Mouse (Mus musculus): Measurements from ENCODE around the gene Tsen2. TPM values are rescaled to one million over a fixed set of nuclear protein-coding genes. Genes with fewer than 3 reads are reported as not detected.
A peak's percentile ranks its signal among the peaks of the same experiment; 100 is the strongest.

The Tsen2 gene
- polyA plus RNA-seq, 1 experiment = 1.4 TPM

GRCm38 (mm10) chr6:115593252-115593651, 48.8 kb downstream of the Tsen2 start:
- TF ChIP-seq POLR2A (IDR thresholded peaks at IDR 0.05; ENCODE audit: low read depth, low read length) = no peak
- no peak for TF ChIP-seq CTCF (IDR thresholded peaks at IDR 0.05; ENCODE audit: extremely low read depth, insufficient read length, insufficient replicate concordance, low read depth, low read length)
- no peaks in the 10 kb centered on the region for H3K27me3 ChIP-seq (ENCODE audit: control insufficient read depth, insufficient read depth, low read length)
- no peak overlapping the region for H3K27ac ChIP-seq (ENCODE audit: insufficient read depth, low read depth, low read length)
- H3K4me1 ChIP-seq (ENCODE audit: control insufficient read depth, insufficient read depth, insufficient read length, low read length) = peaks cover 9% of the 10 kb centered on the region; the same call in 1 of the 2 replicates
- WGBS = 79% methylated on average over 4 of the region's 4 CpGs
- H3K4me3 ChIP-seq (ENCODE audit: low read depth, low read length) = no peak overlapping the region
- 0 out of 2 replicates have a peak, but pooled peaks cover 6% of the 10 kb centered on the region for H3K36me3 ChIP-seq (ENCODE audit: control insufficient read depth, insufficient read depth, low read length)

- 64% methylated on average over 3 of the region's 3 CpGs for WGBS
- H3K27ac ChIP-seq (ENCODE audit: insufficient read depth, low read depth, low read length) = no peak overlapping the region
- peaks cover 11% of the 10 kb centered on the region; the same call in 1 of the 2 replicates for H3K4me1 ChIP-seq (ENCODE audit: control insufficient read depth, insufficient read depth, insufficient read length, low read length)
- no peak for TF ChIP-seq CTCF (IDR thresholded peaks at IDR 0.05; ENCODE audit: extremely low read depth, insufficient read length, insufficient replicate concordance, low read depth, low read length)
- no peak for TF ChIP-seq POLR2A (IDR thresholded peaks at IDR 0.05; ENCODE audit: low read depth, low read length)
- no peaks in the 10 kb centered on the region for H3K27me3 ChIP-seq (ENCODE audit: control insufficient read depth, insufficient read depth, low read length)
- no peaks in the 10 kb centered on the region for H3K36me3 ChIP-seq (ENCODE audit: control insufficient read depth, insufficient read depth, low read length)
- no peak overlapping the region for H3K4me3 ChIP-seq (ENCODE audit: low read depth, low read length)
Observed at GRCm38 (mm10) chr6:115594463-115594862, 50.0 kb downstream of the Tsen2 start.

GRCm38 (mm10) chr6:115595667-115596066, 51.2 kb downstream of the Tsen2 start:
- peaks cover 7% of the 10 kb centered on the region; the same call in 1 of the 2 replicates for H3K4me1 ChIP-seq (ENCODE audit: control insufficient read depth, insufficient read depth, insufficient read length, low read length)
- no peak overlapping the region for H3K4me3 ChIP-seq (ENCODE audit: low read depth, low read length)
- TF ChIP-seq POLR2A (IDR thresholded peaks at IDR 0.05; ENCODE audit: low read depth, low read length) (no peak), CTCF (IDR thresholded peaks at IDR 0.05; ENCODE audit: extremely low read depth, insufficient read length, insufficient replicate concordance, low read depth, low read length) (no peak)
- WGBS = 64% methylated on average over 3 of the region's 3 CpGs
- no peak overlapping the region for H3K27ac ChIP-seq (ENCODE audit: insufficient read depth, low read depth, low read length)
- H3K27me3 ChIP-seq (ENCODE audit: control insufficient read depth, insufficient read depth, low read length) = no peaks in the 10 kb centered on the region
- no peaks in the 10 kb centered on the region for H3K36me3 ChIP-seq (ENCODE audit: control insufficient read depth, insufficient read depth, low read length)

GRCm38 (mm10) chr6:115601322-115601714, 56.9 kb downstream of the Tsen2 start:
- Histone ChIP-seq H3K27me3 (ENCODE audit: control insufficient read depth, insufficient read depth, low read length) (no peaks in the 10 kb centered on the region), H3K4me1 (ENCODE audit: control insufficient read depth, insufficient read depth, insufficient read length, low read length) (peaks cover 6% of the 10 kb centered on the region; the same call in 1 of the 2 replicates), H3K36me3 (ENCODE audit: control insufficient read depth, insufficient read depth, low read length) (no peaks in the 10 kb centered on the region; the same call in 1 of the 2 replicates), H3K4me3 (ENCODE audit: low read depth, low read length) (no peak overlapping the region), H3K27ac (ENCODE audit: insufficient read depth, low read depth, low read length) (no peak overlapping the region)
- WGBS = 65% methylated on average over 4 of the region's 4 CpGs
- TF ChIP-seq POLR2A (IDR thresholded peaks at IDR 0.05; ENCODE audit: low read depth, low read length) = no peak
- no peak for TF ChIP-seq CTCF (IDR thresholded peaks at IDR 0.05; ENCODE audit: extremely low read depth, insufficient read length, insufficient replicate concordance, low read depth, low read length)

GRCm38 (mm10) chr6:115601715-115602523, 57.5 kb downstream of the Tsen2 start, which contains the start of gene Mkrn2:
Mkrn2 (plus strand) TSS chr6:115601902.
- TF ChIP-seq POLR2A (IDR thresholded peaks at IDR 0.05; ENCODE audit: low read depth, low read length) (peak; percentile 70; the same call in 1 of the 2 replicates), CTCF (IDR thresholded peaks at IDR 0.05; ENCODE audit: extremely low read depth, insufficient read length, insufficient replicate concordance, low read depth, low read length) (no peak)
- H3K4me1 ChIP-seq (ENCODE audit: control insufficient read depth, insufficient read depth, insufficient read length, low read length) = peaks cover 6% of the 10 kb centered on the region; the same call in 1 of the 2 replicates
- H3K27ac ChIP-seq (ENCODE audit: insufficient read depth, low read depth, low read length) = 0 out of 2 replicates have a peak within 1 kb of the TSS, but pooled peaks have one; percentile 32
- peak within 1 kb of the TSS; percentile 88 for H3K4me3 ChIP-seq (ENCODE audit: low read depth, low read length)
- H3K27me3 ChIP-seq (ENCODE audit: control insufficient read depth, insufficient read depth, low read length) = no peaks in the 10 kb centered on the region
- no peaks in the 10 kb centered on the region; the same call in 1 of the 2 replicates for H3K36me3 ChIP-seq (ENCODE audit: control insufficient read depth, insufficient read depth, low read length)
- WGBS = under 1% methylated on average over 58 of the region's 61 CpGs

GRCm38 (mm10) chr6:115606461-115606860, 62.0 kb downstream of the Tsen2 start:
- Histone ChIP-seq H3K4me3 (ENCODE audit: low read depth, low read length) (no peak overlapping the region), H3K4me1 (ENCODE audit: control insufficient read depth, insufficient read depth, insufficient read length, low read length) (peaks cover 3% of the 10 kb centered on the region; the same call in 1 of the 2 replicates), H3K36me3 (ENCODE audit: control insufficient read depth, insufficient read depth, low read length) (peaks cover 18% of the 10 kb centered on the region), H3K27ac (ENCODE audit: insufficient read depth, low read depth, low read length) (no peak overlapping the region), H3K27me3 (ENCODE audit: control insufficient read depth, insufficient read depth, low read length) (no peaks in the 10 kb centered on the region)
- TF ChIP-seq POLR2A (IDR thresholded peaks at IDR 0.05; ENCODE audit: low read depth, low read length) (no peak), CTCF (IDR thresholded peaks at IDR 0.05; ENCODE audit: extremely low read depth, insufficient read length, insufficient replicate concordance, low read depth, low read length) (no peak)
- WGBS = 71% methylated on average over 1 of the region's 1 CpGs

GRCm38 (mm10) chr6:115607429-115607828, 63.0 kb downstream of the Tsen2 start:
- WGBS = 88% methylated on average over 4 of the region's 4 CpGs
- H3K27me3 ChIP-seq (ENCODE audit: control insufficient read depth, insufficient read depth, low read length) = no peaks in the 10 kb centered on the region
- TF ChIP-seq CTCF (IDR thresholded peaks at IDR 0.05; ENCODE audit: extremely low read depth, insufficient read length, insufficient replicate concordance, low read depth, low read length) = no peak
- TF ChIP-seq POLR2A (IDR thresholded peaks at IDR 0.05; ENCODE audit: low read depth, low read length) = no peak
- no peak overlapping the region for H3K4me3 ChIP-seq (ENCODE audit: low read depth, low read length)
- H3K27ac ChIP-seq (ENCODE audit: insufficient read depth, low read depth, low read length) = no peak overlapping the region
- H3K36me3 ChIP-seq (ENCODE audit: control insufficient read depth, insufficient read depth, low read length) = peaks cover 26% of the 10 kb centered on the region
- H3K4me1 ChIP-seq (ENCODE audit: control insufficient read depth, insufficient read depth, insufficient read length, low read length) = peaks cover 3% of the 10 kb centered on the region; the same call in 1 of the 2 replicates
